Mouse (Mus musculus): ENCODE measurements around the gene Slc16a3. TPM values are rescaled to one million over a fixed set of nuclear protein-coding genes. Genes with fewer than 3 reads are reported as not detected.

Gene Slc16a3
- total RNA-seq, 2 experiments from 2014 or later: 365 to 521 TPM

- intact Hi-C loops (cut with DNase I): no loop called here
- DNase-seq: no peak
These were observed 3.0 kb upstream of the Slc16a3 start for GRCm38 (mm10) chr11:120945266-120945665.

- peak in 1 of 2 experiments; percentile 64 for DNase-seq
- intact Hi-C loops (cut with DNase I): no loop called here
These were observed 2.4 kb upstream of the Slc16a3 start for GRCm38 (mm10) chr11:120945926-120946325.

GRCm38 (mm10) chr11:120948861-120949851 lies 876 bp downstream of the Slc16a3 start:
- DNase-seq: peak; percentile 70 to 73
- intact Hi-C loops (cut with DNase I): no loop called here

- intact Hi-C loops (cut with DNase I): no loop called here
These were observed 1.6 kb downstream of the Slc16a3 start for GRCm38 (mm10) chr11:120949863-120950262.

GRCm38 (mm10) chr11:120950281-120951202 lies 2.3 kb downstream of the Slc16a3 start:
- peak; percentile 84 to 92 for DNase-seq
- intact Hi-C loops (cut with DNase I): no loop called here

More at GRCm38 (mm10) chr11:120949863-120950262, 1.6 kb downstream of the Slc16a3 start:
- DNase-seq: no peak

- intact Hi-C loops (cut with DNase I): no loop called here
- no peak for DNase-seq
These were observed 3.0 kb downstream of the Slc16a3 start for GRCm38 (mm10) chr11:120951237-120951636.

GRCm38 (mm10) chr11:120951731-120952730 lies 3.8 kb downstream of the Slc16a3 start:
- DNase-seq: peak in 1 of 2 experiments; percentile 49
- intact Hi-C loops (cut with DNase I): no loop called here

- no peak for DNase-seq
- intact Hi-C loops (cut with DNase I): no loop called here
These were observed 6.7 kb downstream of the Slc16a3 start for GRCm38 (mm10) chr11:120954936-120955335.

- no peak for DNase-seq
- intact Hi-C loops (cut with DNase I): no loop called here
These were observed 7.4 kb downstream of the Slc16a3 start for GRCm38 (mm10) chr11:120955701-120956100.

- DNase-seq: no peak
- intact Hi-C loops (cut with DNase I): no loop called here
These were observed 8.8 kb downstream of the Slc16a3 start for GRCm38 (mm10) chr11:120957052-120957451.

- no peak for DNase-seq
- intact Hi-C loops (cut with DNase I): no loop called here
These were observed 9.5 kb downstream of the Slc16a3 start for GRCm38 (mm10) chr11:120957731-120958257.

- no peak for DNase-seq
- intact Hi-C loops (cut with DNase I): no loop called here
These were observed 10.8 kb downstream of the Slc16a3 start for GRCm38 (mm10) chr11:120959066-120959465.

- intact Hi-C loops (cut with DNase I): no loop called here
- no peak for DNase-seq
These were observed 11.3 kb downstream of the Slc16a3 start for GRCm38 (mm10) chr11:120959564-120959963.

- intact Hi-C loops (cut with DNase I): no loop called here
- no peak for DNase-seq
These were observed 12.0 kb downstream of the Slc16a3 start for GRCm38 (mm10) chr11:120960248-120960647.

GRCm38 (mm10) chr11:120961594-120961993 lies 13.3 kb downstream of the Slc16a3 start:
- DNase-seq: no peak
- intact Hi-C loops (cut with DNase I): no loop called here

GRCm38 (mm10) chr11:120962050-120962771 lies 13.9 kb downstream of the Slc16a3 start:
- DNase-seq: no peak
- intact Hi-C loops (cut with DNase I): no loop called here

GRCm38 (mm10) chr11:120962909-120963308 lies 14.6 kb downstream of the Slc16a3 start:
- intact Hi-C loops (cut with DNase I): no loop called here
- no peak for DNase-seq

All from gastrocnemius, postnatal 36 days (tissue).